Mouse (Mus musculus) kidney, embryonic 16.5 days (tissue): ENCODE results near the gene Abhd2. TPM values are rescaled to one million over a fixed set of nuclear protein-coding genes. Genes with fewer than 3 reads are reported as not detected.

ENCODE experiments used
- ATAC-seq: fragments of 200-750 bp; cut with Nextera tagmentation; 2 replicates; pipeline ENCODE4 v1.8.0; 2017; ENCODE audit warnings: moderate TSS enrichment; ENCODE audit not compliant: low FRiP score, low TSS enrichment
- H3K27ac ChIP-seq: fragments of 300-500 bp; sonication (generic); 2 replicates; pipeline ENCODE4 v1.5.1; 2014; ENCODE audit warnings: low read length
- H3K27me3 ChIP-seq: fragments of 300-500 bp; sonication (generic); 2 replicates; pipeline ENCODE4 v1.6.1; 2014; ENCODE audit warnings: low read length, control low read depth, mixed read lengths; ENCODE audit not compliant: insufficient read depth
- H3K36me3 ChIP-seq: fragments of 300-500 bp; sonication (generic); 2 replicates; pipeline ENCODE4 v1.6.1; 2014; ENCODE audit warnings: low read length, control low read depth, mixed read lengths; ENCODE audit not compliant: insufficient read depth
- H3K4me1 ChIP-seq: fragments of 300-500 bp; sonication (generic); 2 replicates; pipeline ENCODE4 v1.6.1; 2014; ENCODE audit warnings: low read length, control low read depth, mixed read lengths; ENCODE audit not compliant: insufficient read depth
- H3K4me2 ChIP-seq: fragments of 300-500 bp; sonication (generic); replicated peaks from 2 replicates; pipeline ENCODE4 v1.6.1; 2014; ENCODE audit warnings: low read depth, low read length
- H3K4me3 ChIP-seq: fragments of 300-500 bp; sonication (generic); 2 replicates; pipeline ENCODE4 v1.5.1; 2014; ENCODE audit warnings: mild to moderate bottlenecking, low read length
- H3K9ac ChIP-seq: fragments of 300-500 bp; sonication (generic); replicated peaks from 2 replicates; pipeline ENCODE4 v1.6.1; 2014; ENCODE audit warnings: low read length
- H3K9me3 ChIP-seq: fragments of 300-500 bp; sonication (generic); 2 replicates; pipeline ENCODE4 v1.6.1; 2016; ENCODE audit warnings: low read length, control low read depth
- WGBS: fragments of 180-500 bp; shearing (Covaris S2); extraction: QIAGEN DNeasy Blood & Tissue Kit; methylation state at CpG from one replicate; pipeline ENCODE4 v1.1.7; 2014; 5-methylcytosine and 5-hydroxymethylcytosine counted together
- polyA plus RNA-seq: library from polyadenylated mRNA; unstranded; fragments of >200 nt; fragmentation: Nextera tagmentation; extraction: Ambion mirVana; gene quantifications from 2 replicates; pipeline ENCODE4 v1.2.1, GENCODE M21; 2015

Abhd2 gene
- polyA plus RNA-seq, 1 experiment from 2014 or later: 11.0 TPM

- Histone ChIP-seq H3K27me3 (no peaks in the 10 kb centered on the region), H3K9ac (no peak overlapping the region), H3K4me3 (no peak overlapping the region), H3K36me3 (peaks cover 11% of the 10 kb centered on the region), H3K9me3 (no peaks in the 10 kb centered on the region), H3K27ac (no peak overlapping the region), H3K4me1 (peaks cover 45% of the 10 kb centered on the region), H3K4me2 (no peak overlapping the region)
- 76% methylated on average over 6 of the region's 6 CpGs for WGBS
- no peak for ATAC-seq
Measured at GRCm38 (mm10) chr7:79302145-79302544, 29.1 kb downstream of the Abhd2 start.

GRCm38 (mm10) chr7:79302586-79302985 is 29.6 kb downstream of the Abhd2 start:
- no peak overlapping the region for H3K4me3 ChIP-seq
- peaks cover 45% of the 10 kb centered on the region for H3K4me1 ChIP-seq
- 86% methylated on average over 2 of the region's 2 CpGs for WGBS
- no peaks in the 10 kb centered on the region for H3K9me3 ChIP-seq
- H3K9ac ChIP-seq: no peak overlapping the region
- H3K27me3 ChIP-seq: no peaks in the 10 kb centered on the region
- no peak overlapping the region for H3K27ac ChIP-seq
- ATAC-seq: no peak
- peaks cover 9% of the 10 kb centered on the region; the same call in 1 of the 2 replicates for H3K36me3 ChIP-seq
- no peak overlapping the region for H3K4me2 ChIP-seq

- peaks cover 2% of the 10 kb centered on the region; the same call in 1 of the 2 replicates for H3K36me3 ChIP-seq
- 81% methylated on average over 6 of the region's 6 CpGs for WGBS
- H3K4me1 ChIP-seq: peaks cover 48% of the 10 kb centered on the region
Measured at GRCm38 (mm10) chr7:79303183-79303761, 30.3 kb downstream of the Abhd2 start.

GRCm38 (mm10) chr7:79308455-79309030 is 35.5 kb downstream of the Abhd2 start:
- no peak for ATAC-seq
- H3K27ac ChIP-seq: no peak overlapping the region
- H3K4me2 ChIP-seq: no peak overlapping the region
- no peak overlapping the region for H3K4me3 ChIP-seq
- no peak overlapping the region for H3K9ac ChIP-seq
- no peaks in the 10 kb centered on the region for H3K9me3 ChIP-seq
- H3K36me3 ChIP-seq: no peaks in the 10 kb centered on the region
- peaks cover 51% of the 10 kb centered on the region for H3K4me1 ChIP-seq
- 61% methylated on average over 8 of the region's 8 CpGs for WGBS
- H3K27me3 ChIP-seq: no peaks in the 10 kb centered on the region

More at GRCm38 (mm10) chr7:79303183-79303761, 30.3 kb downstream of the Abhd2 start:
- Histone ChIP-seq H3K9ac (no peak overlapping the region), H3K27me3 (no peaks in the 10 kb centered on the region), H3K9me3 (no peaks in the 10 kb centered on the region), H3K4me2 (no peak overlapping the region), H3K27ac (no peak overlapping the region; the same call in 1 of the 2 replicates), H3K4me3 (no peak overlapping the region)
- no peak for ATAC-seq

- 0 out of 2 replicates have a peak, but pooled peaks have one; percentile 21 for ATAC-seq
- H3K27me3 ChIP-seq: no peaks in the 10 kb centered on the region
- no peak overlapping the region; the same call in 1 of the 2 replicates for H3K4me2 ChIP-seq
- H3K4me1 ChIP-seq: peaks cover 55% of the 10 kb centered on the region
- no peaks in the 10 kb centered on the region for H3K9me3 ChIP-seq
- 0 out of 2 replicates have a peak overlapping the region, but pooled peaks have one; percentile 32 for H3K9ac ChIP-seq
- 31% methylated on average over 19 of the region's 19 CpGs for WGBS
- peak overlapping the region; percentile 32; the same call in 1 of the 2 replicates for H3K27ac ChIP-seq
- no peak overlapping the region for H3K4me3 ChIP-seq
- no peaks in the 10 kb centered on the region for H3K36me3 ChIP-seq
Measured at GRCm38 (mm10) chr7:79309247-79310190, 36.5 kb downstream of the Abhd2 start.

GRCm38 (mm10) chr7:79310191-79310555 is 37.2 kb downstream of the Abhd2 start:
- no peak overlapping the region; the same call in 1 of the 2 replicates for H3K27ac ChIP-seq
- H3K36me3 ChIP-seq: no peaks in the 10 kb centered on the region
- H3K4me2 ChIP-seq: no peak overlapping the region
- no peaks in the 10 kb centered on the region for H3K27me3 ChIP-seq
- 72% methylated on average over 1 of the region's 1 CpGs for WGBS
- H3K9ac ChIP-seq: no peak overlapping the region
- ATAC-seq: no peak
- H3K4me3 ChIP-seq: no peak overlapping the region
- H3K4me1 ChIP-seq: peaks cover 61% of the 10 kb centered on the region
- no peaks in the 10 kb centered on the region for H3K9me3 ChIP-seq

- Histone ChIP-seq H3K4me1 (peaks cover 68% of the 10 kb centered on the region), H3K4me3 (no peak overlapping the region)
- ATAC-seq: no peak
Measured at GRCm38 (mm10) chr7:79311420-79311988, 38.5 kb downstream of the Abhd2 start.

GRCm38 (mm10) chr7:79312246-79312645 is 39.2 kb downstream of the Abhd2 start:
- no peak overlapping the region for H3K4me3 ChIP-seq
- peaks cover 72% of the 10 kb centered on the region for H3K4me1 ChIP-seq
- H3K9me3 ChIP-seq: no peaks in the 10 kb centered on the region
- H3K27ac ChIP-seq: peak overlapping the region; percentile 60; the same call in 1 of the 2 replicates
- no peak overlapping the region for H3K9ac ChIP-seq
- ATAC-seq: no peak
- H3K36me3 ChIP-seq: no peaks in the 10 kb centered on the region
- H3K4me2 ChIP-seq: no peak overlapping the region
- H3K27me3 ChIP-seq: no peaks in the 10 kb centered on the region
- 63% methylated on average over 8 of the region's 8 CpGs for WGBS

More at GRCm38 (mm10) chr7:79311420-79311988, 38.5 kb downstream of the Abhd2 start:
- 90% methylated on average over 5 of the region's 5 CpGs for WGBS
- Histone ChIP-seq H3K27ac (no peak overlapping the region), H3K36me3 (no peaks in the 10 kb centered on the region), H3K27me3 (no peaks in the 10 kb centered on the region), H3K9ac (no peak overlapping the region), H3K4me2 (no peak overlapping the region), H3K9me3 (no peaks in the 10 kb centered on the region)

GRCm38 (mm10) chr7:79313519-79314059 is 40.6 kb downstream of the Abhd2 start:
- H3K4me3 ChIP-seq: no peak overlapping the region
- peak overlapping the region; percentile 29 for H3K4me2 ChIP-seq
- H3K9me3 ChIP-seq: no peaks in the 10 kb centered on the region
- 0 out of 2 replicates have a peak overlapping the region, but pooled peaks have one; percentile 14 for H3K9ac ChIP-seq
- peak overlapping the region; percentile 67 for H3K27ac ChIP-seq
- no peaks in the 10 kb centered on the region for H3K36me3 ChIP-seq
- 12% methylated on average over 12 of the region's 12 CpGs for WGBS
- peak; percentile 72 for ATAC-seq
- no peaks in the 10 kb centered on the region for H3K27me3 ChIP-seq
- H3K4me1 ChIP-seq: peaks cover 78% of the 10 kb centered on the region
